Mouse (Mus musculus) erythroid progenitor cell, adult 5-6 weeks (primary cell): ENCODE results near the gene Oosp1. TPM values are rescaled to one million over a fixed set of nuclear protein-coding genes. Genes with fewer than 3 reads are reported as not detected.

Experiments used
- ATAC-seq: replicated peaks from 2 replicates; pipeline ENCODE4 v1.8.0; 2016; ENCODE audit warnings: moderate number of reproducible peaks, mild to moderate bottlenecking, moderate TSS enrichment, inconsistent platforms; ENCODE audit not compliant: poor library complexity, low FRiP score, severe bottlenecking
- total RNA-seq, 2 experiments: library from RNA; stranded (forward) in 1 of 2; stranded (reverse) in 1 of 2; fragments of 150-400 nt in 1 of 2; fragments of 186-747, 209-891 nt in 1 of 2; gene quantifications; 2 replicates each; pipeline versions ENCODE4 v1.2.3 to v1.2.4; 2015 to 2017; ENCODE audit warnings: low replicate concordance in 2 of 2

Oosp1 gene
- total RNA-seq, 2 experiments from 2014 or later, result 2.1 TPM; not detected in 1

DNA sequence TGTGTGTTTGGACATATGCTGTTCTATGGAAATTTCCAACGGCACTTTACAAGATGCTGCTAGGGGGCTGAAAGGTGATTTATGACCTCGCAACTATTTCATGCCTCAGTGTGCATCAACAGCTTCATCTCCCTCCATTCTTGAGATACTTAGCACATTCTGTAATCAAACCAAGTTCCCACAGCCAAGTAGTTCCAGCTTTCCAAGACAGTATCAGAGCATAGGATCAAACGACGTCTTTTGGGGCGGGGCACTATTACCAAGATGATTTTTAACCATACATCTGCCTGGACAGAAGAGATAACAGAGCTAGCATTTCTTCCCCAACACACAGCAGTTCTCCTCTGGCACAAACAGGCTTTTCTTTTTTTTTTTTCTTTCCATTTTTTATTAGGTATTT lies 65.7 kb downstream of the Oosp1 start:
- 0 out of 2 replicates have a peak, but pooled peaks have one; percentile 57 for ATAC-seq

DNA sequence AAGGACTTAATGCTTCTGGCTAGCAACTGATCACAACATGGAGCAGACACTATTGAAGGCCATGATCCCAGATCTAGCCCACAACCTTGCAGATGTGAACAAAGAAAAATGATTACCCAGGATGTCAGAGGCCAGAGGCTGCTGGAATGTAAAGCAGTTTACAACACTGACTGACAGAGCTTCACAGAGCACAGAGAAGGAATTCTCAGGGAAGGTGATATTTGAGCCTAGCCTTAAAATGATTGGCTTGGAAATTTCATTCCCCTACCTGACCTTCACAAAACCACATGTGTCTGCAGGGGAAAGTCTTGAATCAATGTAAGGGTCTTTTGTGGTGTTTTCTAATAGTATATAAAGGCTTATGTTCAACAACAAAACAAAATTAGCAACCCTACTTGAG lies 66.2 kb downstream of the Oosp1 start:
- no peak for ATAC-seq

DNA sequence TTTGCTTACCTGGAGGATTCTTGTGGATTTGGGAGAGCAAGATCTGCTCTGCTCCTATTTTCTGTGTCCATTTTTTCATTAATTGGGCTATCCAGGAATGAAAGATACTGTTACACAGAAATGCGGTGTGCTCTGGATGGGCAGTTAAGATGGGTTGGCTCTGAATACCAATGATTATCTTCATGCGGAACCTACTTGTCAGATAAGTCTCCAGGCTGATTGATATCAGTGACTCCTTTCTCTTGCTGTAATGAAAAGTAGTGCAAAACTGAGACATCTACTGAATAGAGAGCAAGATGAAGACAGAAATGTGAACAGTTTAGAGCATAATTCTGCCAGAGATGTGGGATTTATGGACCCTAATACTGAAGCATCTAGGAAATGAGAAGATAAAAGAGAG lies 67.4 kb downstream of the Oosp1 start, which contains the start of gene Ms4a2:
TSS of gene Ms4a2 (minus strand) at position 169 of the 400 bp plus-strand sequence.
- ATAC-seq, result no peak

DNA sequence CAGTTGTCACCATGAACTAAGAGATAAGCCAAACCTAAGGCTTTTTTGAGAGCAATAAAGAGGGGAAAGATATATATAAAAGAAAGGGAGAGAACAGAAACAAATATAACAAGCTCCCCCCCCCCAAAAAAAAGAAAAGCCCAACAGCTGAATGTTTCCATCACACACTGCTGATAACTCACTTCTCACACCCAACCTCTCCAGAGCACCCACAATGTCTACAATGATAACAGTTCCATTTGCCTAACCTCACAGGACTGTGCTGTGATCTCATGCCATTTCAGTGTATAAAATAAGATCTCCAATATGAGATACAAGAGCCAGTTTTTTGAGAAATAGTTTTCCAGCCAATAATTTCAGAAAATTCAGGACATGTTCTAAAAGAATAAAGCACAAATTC lies 73.0 kb downstream of the Oosp1 start:
- no peak for ATAC-seq

Other genes with a start within 250 kb of the Oosp1 start
- 40.0 and 72.9 TPM in 2 replicates for gene Ms4a4b, start 247.6 kb downstream of the Oosp1 start, total RNA-seq (2015; ENCODE audit: low replicate concordance)
- gene Ms4a4b, start 247.6 kb downstream of the Oosp1 start, total RNA-seq (2017; ENCODE audit: low replicate concordance), result 1.4 and 5.0 TPM in 2 replicates
- 21.0 and 37.1 TPM in 2 replicates for gene Ms4a6c, start 221.8 kb downstream of the Oosp1 start, total RNA-seq (2015; ENCODE audit: low replicate concordance)
- gene Ms4a6c, start 221.8 kb downstream of the Oosp1 start, total RNA-seq (2017; ENCODE audit: low replicate concordance), result 13.0 and 39.2 TPM in 2 replicates
- gene Gm8369, start 205.2 kb downstream of the Oosp1 start, total RNA-seq (2015; ENCODE audit: low replicate concordance), result 13.7 and 24.7 TPM in 2 replicates
- 8.3 and 21.9 TPM in 2 replicates for gene Gm8369, start 205.2 kb downstream of the Oosp1 start, total RNA-seq (2017; ENCODE audit: low replicate concordance)
- 15.1 and 22.2 TPM in 2 replicates for gene Ms4a6b, start 174.6 kb downstream of the Oosp1 start, total RNA-seq (2015; ENCODE audit: low replicate concordance)
- gene Ms4a6b, start 174.6 kb downstream of the Oosp1 start, total RNA-seq (2017; ENCODE audit: low replicate concordance), result 5.4 and 12.9 TPM in 2 replicates
- gene Ms4a4d, start 154.3 kb downstream of the Oosp1 start, total RNA-seq (2015; ENCODE audit: low replicate concordance), result 3.2 and 4.2 TPM in 2 replicates
- gene Ms4a4d, start 154.3 kb downstream of the Oosp1 start, total RNA-seq (2017; ENCODE audit: low replicate concordance), result 1.3 TPM in 1 of 2 replicates, not detected in the other
- gene Ms4a6d, start 86.3 kb downstream of the Oosp1 start, total RNA-seq (2015; ENCODE audit: low replicate concordance), result 2.2 and 5.4 TPM in 2 replicates
- 0.90 TPM in 1 of 2 replicates, not detected in the other for gene Ms4a6d, start 86.3 kb downstream of the Oosp1 start, total RNA-seq (2017; ENCODE audit: low replicate concordance)
- gene Ms4a2, start 67.4 kb downstream of the Oosp1 start, total RNA-seq (2015; ENCODE audit: low replicate concordance), result 13.3 and 21.4 TPM in 2 replicates
- gene Ms4a2, start 67.4 kb downstream of the Oosp1 start, total RNA-seq (2017; ENCODE audit: low replicate concordance), result 6.8 and 12.9 TPM in 2 replicates
- gene Ms4a3, start 50.3 kb downstream of the Oosp1 start, total RNA-seq (2015; ENCODE audit: low replicate concordance), result 148 and 159 TPM in 2 replicates
- gene Ms4a3, start 50.3 kb downstream of the Oosp1 start, total RNA-seq (2017; ENCODE audit: low replicate concordance), result 39.9 and 40.2 TPM in 2 replicates
- gene Oosp2, start 30.6 kb downstream of the Oosp1 start, total RNA-seq (2015; ENCODE audit: low replicate concordance), result not detected in 2 replicates
- gene Oosp2, start 30.6 kb downstream of the Oosp1 start, total RNA-seq (2017; ENCODE audit: low replicate concordance), result not detected in 2 replicates
- gene Oosp3, start 5.9 kb upstream of the Oosp1 start, total RNA-seq (2015; ENCODE audit: low replicate concordance), result not detected in 2 replicates
- not detected in 2 replicates for gene Oosp3, start 5.9 kb upstream of the Oosp1 start, total RNA-seq (2017; ENCODE audit: low replicate concordance)
- not detected in 2 replicates for gene Gif, start 56.4 kb upstream of the Oosp1 start, total RNA-seq (2015; ENCODE audit: low replicate concordance)
- gene Gif, start 56.4 kb upstream of the Oosp1 start, total RNA-seq (2017; ENCODE audit: low replicate concordance), result not detected in 2 replicates
- 19.8 and 21.0 TPM in 2 replicates for gene Mrpl16, start 79.2 kb upstream of the Oosp1 start, total RNA-seq (2015; ENCODE audit: low replicate concordance)
- 6.8 and 22.5 TPM in 2 replicates for gene Mrpl16, start 79.2 kb upstream of the Oosp1 start, total RNA-seq (2017; ENCODE audit: low replicate concordance)
- 2.2 TPM in 1 of 2 replicates, not detected in the other for gene Stx3, start 128.3 kb upstream of the Oosp1 start, total RNA-seq (2015; ENCODE audit: low replicate concordance)
- 0.39 and 6.0 TPM in 2 replicates for gene Stx3, start 128.3 kb upstream of the Oosp1 start, total RNA-seq (2017; ENCODE audit: low replicate concordance)
- not detected in 2 replicates for gene Olfr1417, start 148.1 kb upstream of the Oosp1 start, total RNA-seq (2015; ENCODE audit: low replicate concordance)
- gene Olfr1417, start 148.1 kb upstream of the Oosp1 start, total RNA-seq (2017; ENCODE audit: low replicate concordance), result not detected in 2 replicates
- gene Olfr1418, start 169.9 kb upstream of the Oosp1 start, total RNA-seq (2015; ENCODE audit: low replicate concordance), result not detected in 2 replicates
- gene Olfr1418, start 169.9 kb upstream of the Oosp1 start, total RNA-seq (2017; ENCODE audit: low replicate concordance), result not detected in 2 replicates
- not detected in 2 replicates for gene Olfr1419, start 184.0 kb upstream of the Oosp1 start, total RNA-seq (2015; ENCODE audit: low replicate concordance)
- not detected in 2 replicates for gene Olfr1419, start 184.0 kb upstream of the Oosp1 start, total RNA-seq (2017; ENCODE audit: low replicate concordance)
- not detected in 2 replicates for gene Olfr1420, start 195.4 kb upstream of the Oosp1 start, total RNA-seq (2015; ENCODE audit: low replicate concordance)
- not detected in 2 replicates for gene Olfr1420, start 195.4 kb upstream of the Oosp1 start, total RNA-seq (2017; ENCODE audit: low replicate concordance)
- gene Patl1, start 221.2 kb upstream of the Oosp1 start, total RNA-seq (2015; ENCODE audit: low replicate concordance), result 9.6 and 12.3 TPM in 2 replicates
- gene Patl1, start 221.2 kb upstream of the Oosp1 start, total RNA-seq (2017; ENCODE audit: low replicate concordance), result 2.7 and 5.3 TPM in 2 replicates